Mouse (Mus musculus) olfactory bulb, adult 2 months (tissue): ENCODE data around the gene Vps18. TPM values are rescaled to one million over a fixed set of nuclear protein-coding genes. Genes with fewer than 3 reads are reported as not detected.
A peak's percentile ranks its signal among the peaks of the same experiment; 100 is the strongest.

Experiments
- H3K27ac ChIP-seq: fragments of 200-500 bp; 2 replicates; pipeline ENCODE4 v1.5.1; 2012; ENCODE audit warnings: low read depth, low read length; ENCODE audit not compliant: insufficient read depth
- H3K4me1 ChIP-seq: fragments of 200-500 bp; 2 replicates; pipeline ENCODE4 v1.6.1; 2012; ENCODE audit warnings: low read length; ENCODE audit not compliant: control insufficient read depth, insufficient read depth
- H3K4me3 ChIP-seq: fragments of 200-500 bp; 2 replicates; pipeline ENCODE4 v1.5.1; 2012; ENCODE audit warnings: mild to moderate bottlenecking, low read depth, low read length, moderate library complexity; ENCODE audit not compliant: insufficient read depth
- CTCF ChIP-seq: fragments of 200-500 bp; IDR thresholded peaks from 2 replicates; pipeline ENCODE4 v1.5.1; 2012; ENCODE audit warnings: low read depth, mild to moderate bottlenecking, low read length, moderate library complexity; ENCODE audit not compliant: insufficient read depth
- POLR2A ChIP-seq: fragments of 200-500 bp; IDR thresholded peaks from 2 replicates; pipeline ENCODE4 v1.6.1; 2012; ENCODE audit warnings: mild to moderate bottlenecking, low read depth, low read length, moderate library complexity; ENCODE audit not compliant: insufficient read depth
- WGBS: fragments of 180-500 bp; shearing (Covaris S2); methylation state at CpG from one replicate; pipeline ENCODE4 v1.1.7; 2018; 5-methylcytosine and 5-hydroxymethylcytosine counted together
- polyA plus RNA-seq: library from polyadenylated mRNA; stranded (reverse); fragments of >200 nt; gene quantifications from 2 replicates; pipeline ENCODE4 v1.2.4, GENCODE M21; 2012; ENCODE audit warnings: low replicate concordance; ENCODE audit not compliant: missing spikeins, insufficient read depth, insufficient read length

Vps18 gene
- polyA plus RNA-seq, 1 experiment: not detected

DNA sequence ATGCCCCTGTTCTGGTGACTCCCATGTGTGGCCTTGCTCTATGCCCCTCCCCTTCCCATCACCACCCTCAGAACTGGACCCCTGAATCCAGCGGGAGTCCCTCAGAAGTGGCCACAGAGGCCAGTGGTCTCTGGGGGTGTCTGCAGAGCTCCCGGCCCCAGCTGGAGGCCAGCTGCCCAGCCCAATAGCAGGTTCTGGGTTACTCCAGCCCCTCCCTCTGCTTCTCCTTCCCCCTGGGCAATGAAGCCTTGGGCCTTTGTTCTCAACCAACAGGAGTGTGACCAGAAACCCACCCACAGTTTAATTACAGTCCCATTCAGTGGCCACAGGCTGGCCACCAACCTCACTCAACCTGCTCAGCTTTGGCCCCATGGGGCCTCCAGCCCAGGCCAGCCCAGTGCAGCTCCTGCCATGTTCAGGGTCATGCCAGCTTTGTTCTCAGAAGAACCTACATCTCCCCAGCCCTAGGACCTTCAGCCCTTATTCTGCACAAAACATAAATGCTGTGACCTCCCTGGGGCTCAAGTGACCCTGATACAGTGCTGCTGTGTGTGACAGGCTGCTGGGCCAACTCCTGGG, 23.9 kb downstream of the Vps18 start:
- no peak overlapping the region for H3K27ac ChIP-seq
- no peak overlapping the region for H3K4me3 ChIP-seq
- H3K4me1 ChIP-seq: peaks cover 8% of the 10 kb centered on the region
- WGBS: 62% methylated on average over 2 of the region's 2 CpGs
- no peak for TF ChIP-seq POLR2A
- no peak for TF ChIP-seq CTCF

DNA sequence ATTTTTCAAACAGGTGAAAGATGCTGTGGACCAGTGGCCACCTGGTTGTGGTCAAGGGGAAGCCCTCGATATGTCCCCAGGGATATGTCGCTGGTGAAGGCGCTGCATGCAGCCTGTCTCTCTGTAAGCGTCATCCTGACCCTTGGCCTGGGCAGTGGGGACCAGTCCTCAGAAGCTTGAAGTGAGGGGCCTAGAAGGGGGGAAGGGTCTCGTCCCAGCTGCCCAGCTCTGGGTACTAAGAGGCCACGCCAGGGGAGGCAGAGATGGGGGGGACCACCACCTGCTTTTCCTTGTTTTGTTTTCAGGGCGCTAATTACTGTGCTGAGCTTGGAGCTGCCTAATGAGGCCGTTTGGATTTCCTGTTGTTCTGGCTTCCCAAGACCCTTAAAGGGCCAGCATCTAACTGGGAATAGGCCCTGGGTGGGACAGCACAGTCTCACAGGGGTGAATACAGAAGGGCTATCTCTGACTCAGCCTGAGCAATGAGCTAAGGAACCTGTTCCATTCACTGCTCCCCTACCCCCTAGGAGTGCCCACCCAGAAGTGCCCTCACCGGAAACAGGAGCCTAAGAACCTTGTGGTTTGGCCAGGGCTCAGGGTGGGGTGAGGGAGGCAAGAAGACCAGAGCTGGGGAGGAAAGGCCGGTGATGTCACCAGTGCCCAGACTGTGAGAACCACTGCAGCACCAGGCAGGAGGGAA, 25.4 kb downstream of the Vps18 start:
- Histone ChIP-seq H3K4me3 (no peak overlapping the region), H3K4me1 (peaks cover 8% of the 10 kb centered on the region), H3K27ac (no peak overlapping the region)
- 32% methylated on average over 10 of the region's 10 CpGs for WGBS
- TF ChIP-seq POLR2A (no peak), CTCF (no peak)

DNA sequence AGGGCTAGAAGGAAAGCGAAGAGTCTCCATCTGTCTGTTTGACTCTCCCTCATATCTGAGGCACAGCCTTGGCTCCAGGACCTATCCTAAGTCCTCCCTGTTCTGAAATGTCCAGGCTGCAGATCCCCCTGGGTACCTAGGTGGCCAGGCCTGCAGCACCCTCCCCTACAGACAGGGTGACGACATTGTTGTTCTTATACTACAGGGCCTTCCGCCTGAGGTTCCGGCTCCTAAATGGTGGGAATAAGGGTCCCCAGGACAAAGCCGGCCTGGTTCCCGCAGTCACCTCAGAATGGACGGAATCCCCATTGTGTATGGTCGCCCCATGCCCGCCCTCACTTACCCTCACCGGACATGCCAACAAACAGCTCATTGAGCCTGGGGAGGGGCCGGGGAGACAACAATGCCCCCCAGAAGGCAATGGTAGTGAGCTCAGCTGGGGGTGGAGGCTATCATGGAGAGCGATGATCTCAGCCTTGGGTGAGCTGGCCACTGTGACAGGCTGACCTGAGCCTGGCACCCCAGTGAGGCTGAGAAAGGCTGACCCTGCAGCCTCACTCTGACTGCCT, 26.3 kb downstream of the Vps18 start:
- 66% methylated on average over 12 of the region's 12 CpGs for WGBS
- TF ChIP-seq POLR2A (no peak), CTCF (no peak)
- no peak overlapping the region for H3K27ac ChIP-seq
- H3K4me1 ChIP-seq: peaks cover 8% of the 10 kb centered on the region
- no peak overlapping the region for H3K4me3 ChIP-seq

DNA sequence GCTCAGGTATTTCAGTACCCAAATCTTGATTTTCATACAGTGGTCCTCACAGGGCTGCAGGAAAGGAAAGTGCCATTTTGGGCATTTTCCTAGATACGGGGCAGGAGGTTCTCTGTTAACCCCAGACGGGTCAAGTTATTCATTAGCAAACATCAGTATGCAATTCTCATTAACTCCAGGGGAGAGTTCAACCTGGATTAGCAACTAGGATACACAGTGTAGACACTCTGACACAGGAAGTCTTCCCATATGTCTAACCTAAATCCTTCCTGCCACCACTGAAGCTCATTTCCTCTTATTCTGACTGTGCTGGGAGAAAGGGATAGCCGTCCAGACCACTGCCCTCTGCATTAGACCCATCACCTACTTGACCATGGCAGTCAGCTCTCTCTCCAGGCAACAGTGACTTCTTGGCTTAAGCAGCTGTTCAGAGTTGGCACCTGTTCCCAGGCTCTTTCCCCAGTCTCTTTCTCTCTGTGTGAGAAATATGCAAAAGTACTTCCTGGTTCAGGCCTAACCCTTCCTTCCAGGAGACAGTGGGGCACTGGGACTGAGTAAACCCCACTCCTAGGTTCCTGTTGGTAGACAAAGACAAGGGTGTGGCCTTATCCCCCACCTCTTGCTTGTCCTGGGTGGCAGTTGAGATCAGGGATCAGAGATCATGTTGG, 29.6 kb downstream of the Vps18 start:
- H3K4me1 ChIP-seq: peaks cover 25% of the 10 kb centered on the region
- H3K4me3 ChIP-seq: no peak overlapping the region
- H3K27ac ChIP-seq: no peak overlapping the region
- TF ChIP-seq CTCF (no peak), POLR2A (no peak)
- 89% methylated on average over 3 of the region's 3 CpGs for WGBS

DNA sequence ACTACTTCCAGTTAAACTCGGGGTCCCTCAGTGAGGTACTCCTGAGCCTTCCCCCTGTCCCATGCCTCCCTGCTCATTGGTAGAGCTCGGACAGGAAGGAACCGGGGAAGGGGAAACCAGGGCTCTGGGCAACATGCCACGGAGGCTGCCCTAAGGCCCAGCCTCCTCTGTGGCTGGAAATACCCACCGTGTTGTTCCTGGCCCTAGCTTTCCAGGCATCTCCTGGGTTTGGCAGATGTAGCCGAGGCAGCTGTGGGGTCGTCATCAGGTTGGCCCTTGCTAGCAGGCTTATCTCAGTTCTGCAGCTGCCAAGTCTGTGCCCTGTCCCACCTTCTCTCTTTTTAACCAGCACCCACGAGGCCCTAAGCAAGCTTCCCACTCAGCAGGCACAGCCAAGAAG, 32.0 kb downstream of the Vps18 start:
- 63% methylated on average over 8 of the region's 8 CpGs for WGBS
- TF ChIP-seq POLR2A (no peak), CTCF (no peak)
- peaks cover 35% of the 10 kb centered on the region for H3K4me1 ChIP-seq
- H3K4me3 ChIP-seq: no peak overlapping the region
- no peak overlapping the region for H3K27ac ChIP-seq

DNA sequence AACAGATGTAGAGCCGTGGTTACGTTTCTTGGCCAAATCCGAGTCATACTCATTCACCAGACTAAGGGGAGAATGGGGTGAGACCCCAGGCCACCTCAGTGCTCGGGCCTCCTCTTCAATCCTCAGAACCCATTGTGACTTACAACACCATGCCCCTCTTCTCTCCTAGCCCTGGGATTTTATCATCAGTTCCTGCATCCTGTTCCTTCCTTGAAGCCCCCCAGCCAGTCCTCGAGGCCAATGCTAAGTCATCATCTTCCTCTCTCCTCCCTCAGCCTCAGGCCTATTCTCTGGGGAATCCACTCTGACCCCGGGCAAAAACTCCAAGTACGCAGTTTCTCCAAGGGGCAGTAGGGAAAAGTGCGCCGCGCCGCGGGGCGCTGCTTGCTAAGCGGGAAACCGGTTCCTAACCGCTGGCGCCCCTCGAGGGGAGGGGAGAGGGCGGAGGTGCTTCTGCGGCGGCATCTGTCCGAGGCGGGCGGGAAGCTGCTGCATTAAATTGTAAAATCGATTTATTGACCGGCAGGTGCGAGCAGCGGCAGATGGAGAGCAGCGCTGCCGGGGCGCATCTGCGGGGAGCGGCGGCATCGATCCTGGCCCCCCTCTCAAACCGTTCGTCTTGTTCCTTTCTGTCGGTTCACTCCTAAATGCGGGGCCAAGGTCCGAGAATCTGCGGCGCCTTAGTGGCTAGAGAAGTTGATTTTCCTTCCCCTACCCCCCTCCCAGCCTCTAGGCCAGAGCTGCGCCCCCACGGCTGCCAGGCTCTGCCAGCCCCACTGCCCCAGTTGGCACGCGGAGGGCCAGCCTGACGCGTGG, 33.4 kb downstream of the Vps18 start:
- Histone ChIP-seq H3K4me1 (peaks cover 44% of the 10 kb centered on the region), H3K27ac (no peak overlapping the region), H3K4me3 (peak overlapping the region; percentile 19)
- TF ChIP-seq CTCF (no peak), POLR2A (no peak)
- WGBS: 9% methylated on average over 48 of the region's 48 CpGs

DNA sequence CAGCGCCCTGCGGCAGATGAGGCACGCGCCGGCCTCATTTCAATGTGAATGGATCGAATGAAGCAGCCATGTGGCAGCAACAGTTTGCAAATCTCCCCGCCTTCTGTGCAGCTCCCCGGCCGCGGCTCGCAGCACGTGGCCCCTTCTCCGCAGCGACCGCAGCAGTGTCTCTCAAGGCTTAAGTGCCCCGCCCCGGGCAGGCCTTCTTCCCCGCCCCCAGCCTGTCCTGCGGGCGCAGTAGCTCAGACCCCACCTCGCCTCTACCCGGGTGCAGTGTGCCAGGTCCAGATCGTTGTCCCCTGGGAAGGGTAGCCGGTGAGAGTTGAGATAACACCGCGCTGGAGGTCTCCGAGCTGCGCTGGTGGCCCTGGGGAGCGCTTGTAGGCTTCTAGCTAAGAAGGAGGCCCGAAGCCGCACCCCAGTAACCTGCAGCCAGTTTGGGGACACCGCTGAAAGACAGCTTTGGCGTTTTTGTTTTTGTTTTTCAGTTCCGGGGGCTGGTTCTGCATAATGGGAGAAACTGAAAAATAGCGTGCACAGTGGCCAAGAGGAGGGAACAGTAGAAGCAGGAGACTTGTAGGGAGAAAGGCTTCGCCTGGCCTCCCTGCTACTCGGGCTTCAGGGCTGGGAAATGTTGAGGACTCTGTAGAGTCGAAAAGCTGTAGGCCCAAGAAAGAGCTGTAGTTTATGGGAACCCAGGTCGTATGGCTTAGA, 34.2 kb downstream of the Vps18 start:
- H3K27ac ChIP-seq: no peak overlapping the region
- H3K4me1 ChIP-seq: peaks cover 47% of the 10 kb centered on the region
- TF ChIP-seq CTCF (no peak), POLR2A (no peak)
- H3K4me3 ChIP-seq: peak overlapping the region; percentile 19
- 27% methylated on average over 39 of the region's 39 CpGs for WGBS

DNA sequence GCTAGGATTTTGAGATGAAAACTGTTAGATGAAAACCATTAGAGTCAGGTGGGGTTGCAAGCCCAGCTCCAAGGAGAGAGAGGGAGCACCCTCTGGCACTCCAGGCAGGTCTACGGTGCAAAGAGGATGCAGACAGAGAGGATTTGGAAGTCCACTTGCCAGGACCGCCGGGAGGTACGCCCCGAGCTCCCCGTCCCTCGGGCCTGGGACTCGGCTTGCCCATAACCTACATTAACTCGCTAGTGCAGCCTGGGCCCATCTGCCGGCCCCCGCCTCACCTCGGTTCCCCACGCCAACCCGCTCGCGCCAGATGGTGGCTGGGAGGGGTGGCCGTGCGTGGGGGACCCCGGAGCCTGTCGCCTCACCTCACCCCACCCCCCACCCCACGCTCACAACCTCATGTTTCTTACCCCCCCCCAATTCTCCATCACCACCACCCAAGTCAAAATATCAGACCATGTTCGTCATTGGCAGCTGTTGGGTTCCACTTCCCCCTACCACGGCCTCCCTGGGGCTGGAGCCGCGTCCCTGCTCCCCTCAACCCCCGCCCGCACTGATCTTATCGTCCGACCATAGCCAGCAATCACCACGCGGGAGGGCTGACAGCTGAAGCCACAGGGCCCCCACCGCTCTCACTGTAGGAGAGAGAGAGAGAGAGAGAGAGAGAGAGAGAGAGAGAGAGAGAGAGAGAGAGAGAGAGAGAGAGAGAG, 35.5 kb downstream of the Vps18 start:
- H3K4me3 ChIP-seq: no peak overlapping the region

More for the DNA sequence above, 35.5 kb downstream of the Vps18 start:
- no peak overlapping the region for H3K27ac ChIP-seq
- no peak for TF ChIP-seq CTCF
- TF ChIP-seq POLR2A: no peak
- H3K4me1 ChIP-seq: peaks cover 52% of the 10 kb centered on the region
- WGBS: 26% methylated on average over 32 of the region's 32 CpGs
